Mouse (Mus musculus): ENCODE results near the gene Rtn4r. TPM values are rescaled to one million over a fixed set of nuclear protein-coding genes. Genes with fewer than 3 reads are reported as not detected.

The Rtn4r gene
- polyA plus RNA-seq (2014; fragmentation: Illumina TruSeq; extraction: RNeasy Lipid Tissue Mini Kit (QIAGEN cat#74804); ENCODE audit: low read depth, low replicate concordance), result 1.4 TPM

DNA sequence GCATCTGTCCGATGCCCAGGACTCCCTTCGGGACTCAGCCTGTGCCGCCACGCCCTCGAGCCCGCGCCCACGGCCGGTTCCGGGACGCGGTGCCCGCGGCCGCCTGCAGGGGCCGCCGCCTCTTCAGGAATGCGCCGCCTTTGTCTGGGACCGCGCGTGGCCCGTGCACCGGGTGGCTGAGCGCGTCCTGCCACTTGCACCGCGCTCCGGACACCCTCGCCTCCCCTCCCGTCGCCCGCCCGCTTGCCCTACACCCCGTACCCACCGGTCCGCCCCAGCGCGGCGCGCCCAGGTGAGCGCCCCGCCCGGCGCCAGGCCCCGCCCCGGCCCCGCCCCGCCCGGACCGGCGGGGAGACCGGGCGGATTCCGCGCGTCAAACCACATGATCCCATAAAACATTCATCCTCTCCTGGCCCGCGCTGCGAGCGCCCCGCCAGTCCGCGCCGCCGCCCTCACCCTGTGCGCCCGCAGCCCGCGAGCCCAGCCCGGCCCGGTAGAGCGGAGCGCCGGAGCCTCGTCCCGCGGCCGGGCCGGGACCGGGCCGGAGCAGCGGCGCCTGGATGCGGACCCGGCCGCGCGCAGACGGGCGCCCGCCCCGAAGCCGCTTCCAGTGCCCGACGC, at the start of gene Rtn4r:
Gene Rtn4r, plus strand, starts transcription at position 402 of the 621 bp plus-strand sequence.

Other genes with a start within 250 kb of the Rtn4r start
- gene Gm20518, start 236.0 kb upstream of the Rtn4r start, polyA plus RNA-seq (2014; fragmentation: Illumina TruSeq; extraction: RNeasy Lipid Tissue Mini Kit (QIAGEN cat#74804); ENCODE audit: low read depth, low replicate concordance), result 0.40 TPM
- 2.1 TPM for gene Tssk1, start 233.4 kb upstream of the Rtn4r start, polyA plus RNA-seq (2014; fragmentation: Illumina TruSeq; extraction: RNeasy Lipid Tissue Mini Kit (QIAGEN cat#74804); ENCODE audit: low read depth, low replicate concordance)
- 54.6 TPM for gene Dgcr2, start 229.1 kb upstream of the Rtn4r start, polyA plus RNA-seq (2014; fragmentation: Illumina TruSeq; extraction: RNeasy Lipid Tissue Mini Kit (QIAGEN cat#74804); ENCODE audit: low read depth, low replicate concordance)
- 11.3 TPM for gene Tssk2, start 229.0 kb upstream of the Rtn4r start, polyA plus RNA-seq (2014; fragmentation: Illumina TruSeq; extraction: RNeasy Lipid Tissue Mini Kit (QIAGEN cat#74804); ENCODE audit: low read depth, low replicate concordance)
- 21.2 TPM for gene Ess2, start 216.3 kb upstream of the Rtn4r start, polyA plus RNA-seq (2014; fragmentation: Illumina TruSeq; extraction: RNeasy Lipid Tissue Mini Kit (QIAGEN cat#74804); ENCODE audit: low read depth, low replicate concordance)
- gene Gsc2, start 212.6 kb upstream of the Rtn4r start, polyA plus RNA-seq (2014; fragmentation: Illumina TruSeq; extraction: RNeasy Lipid Tissue Mini Kit (QIAGEN cat#74804); ENCODE audit: low read depth, low replicate concordance), result not detected
- 152 TPM for gene Slc25a1, start 199.4 kb upstream of the Rtn4r start, polyA plus RNA-seq (2014; fragmentation: Illumina TruSeq; extraction: RNeasy Lipid Tissue Mini Kit (QIAGEN cat#74804); ENCODE audit: low read depth, low replicate concordance)
- gene Vpreb2, start 147.2 kb upstream of the Rtn4r start, polyA plus RNA-seq (2014; fragmentation: Illumina TruSeq; extraction: RNeasy Lipid Tissue Mini Kit (QIAGEN cat#74804); ENCODE audit: low read depth, low replicate concordance), result not detected
- gene Dgcr6, start 74.8 kb upstream of the Rtn4r start, polyA plus RNA-seq (2014; fragmentation: Illumina TruSeq; extraction: RNeasy Lipid Tissue Mini Kit (QIAGEN cat#74804); ENCODE audit: low read depth, low replicate concordance), result 68.8 TPM
- gene Prodh, start 37.4 kb upstream of the Rtn4r start, polyA plus RNA-seq (2014; fragmentation: Illumina TruSeq; extraction: RNeasy Lipid Tissue Mini Kit (QIAGEN cat#74804); ENCODE audit: low read depth, low replicate concordance), result 54.2 TPM
- 1.2 TPM for gene Ccdc188, start 90.2 kb downstream of the Rtn4r start, polyA plus RNA-seq (2014; fragmentation: Illumina TruSeq; extraction: RNeasy Lipid Tissue Mini Kit (QIAGEN cat#74804); ENCODE audit: low read depth, low replicate concordance)
- gene Zdhhc8, start 107.5 kb downstream of the Rtn4r start, polyA plus RNA-seq (2014; fragmentation: Illumina TruSeq; extraction: RNeasy Lipid Tissue Mini Kit (QIAGEN cat#74804); ENCODE audit: low read depth, low replicate concordance), result 22.6 TPM
- 49.6 TPM for gene Trmt2a, start 121.0 kb downstream of the Rtn4r start, polyA plus RNA-seq (2014; fragmentation: Illumina TruSeq; extraction: RNeasy Lipid Tissue Mini Kit (QIAGEN cat#74804); ENCODE audit: low read depth, low replicate concordance)
- gene Ranbp1, start 121.1 kb downstream of the Rtn4r start, polyA plus RNA-seq (2014; fragmentation: Illumina TruSeq; extraction: RNeasy Lipid Tissue Mini Kit (QIAGEN cat#74804); ENCODE audit: low read depth, low replicate concordance), result 78.9 TPM
- 0.79 TPM for gene Gm49776, start 130.7 kb downstream of the Rtn4r start, polyA plus RNA-seq (2014; fragmentation: Illumina TruSeq; extraction: RNeasy Lipid Tissue Mini Kit (QIAGEN cat#74804); ENCODE audit: low read depth, low replicate concordance)
- gene Dgcr8, start 161.6 kb downstream of the Rtn4r start, polyA plus RNA-seq (2014; fragmentation: Illumina TruSeq; extraction: RNeasy Lipid Tissue Mini Kit (QIAGEN cat#74804); ENCODE audit: low read depth, low replicate concordance), result 17.6 TPM
- 24.3 TPM for gene Tango2, start 220.5 kb downstream of the Rtn4r start, polyA plus RNA-seq (2014; fragmentation: Illumina TruSeq; extraction: RNeasy Lipid Tissue Mini Kit (QIAGEN cat#74804); ENCODE audit: low read depth, low replicate concordance)
- gene Arvcf, start 220.5 kb downstream of the Rtn4r start, polyA plus RNA-seq (2014; fragmentation: Illumina TruSeq; extraction: RNeasy Lipid Tissue Mini Kit (QIAGEN cat#74804); ENCODE audit: low read depth, low replicate concordance), result 37.1 TPM

Data from adipose tissue, adult 10 weeks (tissue).